Mouse (Mus musculus): ENCODE measurements at regions not wholly inside any gene's neighbourhood (a gene's known extent, or its start where the extent isn't known, plus 50 kb on each side); places are given as distances from the start of the nearest gene placed in this dataset.

GRCm38 (mm10) chr13:44558491-44559177 is 170.6 kb upstream of the Jarid2 start:
- ATAC-seq (replicated peaks in 1 of 2; ENCODE audit: insufficient read depth in 1 of 2, low FRiP score in 2 of 2, low TSS enrichment in 1 of 2, low read depth in 1 of 2, poor library complexity in 2 of 2, severe bottlenecking in 2 of 2), result no peak

GRCm38 (mm10) chr13:44559178-44559565 is 170.1 kb upstream of the Jarid2 start:
- no peak for ATAC-seq (replicated peaks in 1 of 2; ENCODE audit: insufficient read depth in 1 of 2, low FRiP score in 2 of 2, low TSS enrichment in 1 of 2, low read depth in 1 of 2, poor library complexity in 2 of 2, severe bottlenecking in 2 of 2)

GRCm38 (mm10) chr13:44559706-44560105 is 169.6 kb upstream of the Jarid2 start:
- ATAC-seq (replicated peaks in 1 of 2; ENCODE audit: insufficient read depth in 1 of 2, low FRiP score in 2 of 2, low TSS enrichment in 1 of 2, low read depth in 1 of 2, poor library complexity in 2 of 2, severe bottlenecking in 2 of 2), result no peak

- peak; percentile 60 to 64; a peak in 3 of 4 replicates for ATAC-seq (replicated peaks in 1 of 2; ENCODE audit: insufficient read depth in 1 of 2, low FRiP score in 2 of 2, low TSS enrichment in 1 of 2, low read depth in 1 of 2, poor library complexity in 2 of 2, severe bottlenecking in 2 of 2)
These were observed 164.6 kb upstream of the Jarid2 start for GRCm38 (mm10) chr13:44564705-44565104.

GRCm38 (mm10) chr13:44567696-44568095 is 161.6 kb upstream of the Jarid2 start:
- no peak for ATAC-seq (replicated peaks in 1 of 2; ENCODE audit: insufficient read depth in 1 of 2, low FRiP score in 2 of 2, low TSS enrichment in 1 of 2, low read depth in 1 of 2, poor library complexity in 2 of 2, severe bottlenecking in 2 of 2)

GRCm38 (mm10) chr13:44569241-44569778 is 160.0 kb upstream of the Jarid2 start:
- ATAC-seq (replicated peaks in 1 of 2; ENCODE audit: insufficient read depth in 1 of 2, low FRiP score in 2 of 2, low TSS enrichment in 1 of 2, low read depth in 1 of 2, poor library complexity in 2 of 2, severe bottlenecking in 2 of 2), result no peak

- ATAC-seq (replicated peaks in 1 of 2; ENCODE audit: insufficient read depth in 1 of 2, low FRiP score in 2 of 2, low TSS enrichment in 1 of 2, low read depth in 1 of 2, poor library complexity in 2 of 2, severe bottlenecking in 2 of 2), result 0 out of 4 replicates have a peak, but pooled peaks of 1 of the 2 experiments have one; percentile 37
These were observed 155.8 kb upstream of the Jarid2 start for GRCm38 (mm10) chr13:44573463-44573862.

- no peak for ATAC-seq (replicated peaks in 1 of 2; ENCODE audit: insufficient read depth in 1 of 2, low FRiP score in 2 of 2, low TSS enrichment in 1 of 2, low read depth in 1 of 2, poor library complexity in 2 of 2, severe bottlenecking in 2 of 2)
These were observed 150.1 kb upstream of the Jarid2 start for GRCm38 (mm10) chr13:44579215-44579614.

- ATAC-seq (replicated peaks in 1 of 2; ENCODE audit: insufficient read depth in 1 of 2, low FRiP score in 2 of 2, low TSS enrichment in 1 of 2, low read depth in 1 of 2, poor library complexity in 2 of 2, severe bottlenecking in 2 of 2), result no peak
These were observed 149.0 kb upstream of the Jarid2 start for GRCm38 (mm10) chr13:44580156-44580736.

- no peak for ATAC-seq (replicated peaks in 1 of 2; ENCODE audit: insufficient read depth in 1 of 2, low FRiP score in 2 of 2, low TSS enrichment in 1 of 2, low read depth in 1 of 2, poor library complexity in 2 of 2, severe bottlenecking in 2 of 2)
These were observed 148.5 kb upstream of the Jarid2 start for GRCm38 (mm10) chr13:44580767-44581166.

- no peak for ATAC-seq (replicated peaks in 1 of 2; ENCODE audit: insufficient read depth in 1 of 2, low FRiP score in 2 of 2, low TSS enrichment in 1 of 2, low read depth in 1 of 2, poor library complexity in 2 of 2, severe bottlenecking in 2 of 2)
These were observed 147.1 kb upstream of the Jarid2 start for GRCm38 (mm10) chr13:44581947-44582766.

GRCm38 (mm10) chr13:44582767-44583085 is 146.5 kb upstream of the Jarid2 start:
- ATAC-seq (replicated peaks in 1 of 2; ENCODE audit: insufficient read depth in 1 of 2, low FRiP score in 2 of 2, low TSS enrichment in 1 of 2, low read depth in 1 of 2, poor library complexity in 2 of 2, severe bottlenecking in 2 of 2), result no peak

- no peak for ATAC-seq (replicated peaks in 1 of 2; ENCODE audit: insufficient read depth in 1 of 2, low FRiP score in 2 of 2, low TSS enrichment in 1 of 2, low read depth in 1 of 2, poor library complexity in 2 of 2, severe bottlenecking in 2 of 2)
These were observed 145.7 kb upstream of the Jarid2 start for GRCm38 (mm10) chr13:44583614-44584013.

- ATAC-seq (replicated peaks in 1 of 2; ENCODE audit: insufficient read depth in 1 of 2, low FRiP score in 2 of 2, low TSS enrichment in 1 of 2, low read depth in 1 of 2, poor library complexity in 2 of 2, severe bottlenecking in 2 of 2), result no peak
These were observed 145.1 kb upstream of the Jarid2 start for GRCm38 (mm10) chr13:44584151-44584550.

GRCm38 (mm10) chr13:44584551-44584950 is 144.7 kb upstream of the Jarid2 start:
- no peak for ATAC-seq (replicated peaks in 1 of 2; ENCODE audit: insufficient read depth in 1 of 2, low FRiP score in 2 of 2, low TSS enrichment in 1 of 2, low read depth in 1 of 2, poor library complexity in 2 of 2, severe bottlenecking in 2 of 2)

GRCm38 (mm10) chr13:44587846-44588245 is 141.4 kb upstream of the Jarid2 start:
- peak; percentile 64 to 75 for ATAC-seq (replicated peaks in 1 of 2; ENCODE audit: insufficient read depth in 1 of 2, low FRiP score in 2 of 2, low TSS enrichment in 1 of 2, low read depth in 1 of 2, poor library complexity in 2 of 2, severe bottlenecking in 2 of 2)

- ATAC-seq (replicated peaks in 1 of 2; ENCODE audit: insufficient read depth in 1 of 2, low FRiP score in 2 of 2, low TSS enrichment in 1 of 2, low read depth in 1 of 2, poor library complexity in 2 of 2, severe bottlenecking in 2 of 2), result no peak
These were observed 134.6 kb upstream of the Jarid2 start for GRCm38 (mm10) chr13:44594645-44595044.

- ATAC-seq (replicated peaks in 1 of 2; ENCODE audit: insufficient read depth in 1 of 2, low FRiP score in 2 of 2, low TSS enrichment in 1 of 2, low read depth in 1 of 2, poor library complexity in 2 of 2, severe bottlenecking in 2 of 2), result no peak
These were observed 131.6 kb upstream of the Jarid2 start for GRCm38 (mm10) chr13:44597666-44598065.

All from hematopoietic stem cell, adult 5-6 weeks (primary cell).